Mouse (Mus musculus) forebrain, embryonic 10.5 days (tissue): ENCODE data around the gene Pdlim5. TPM values are rescaled to one million over a fixed set of nuclear protein-coding genes. Genes with fewer than 3 reads are reported as not detected.

Experiments
- DNase-seq: peaks from one replicate; pipeline ENCODE4 v3.0.0-alpha.2; 2017; ENCODE audit warnings: low spot score; ENCODE audit errors: extremely low spot score
- H3K27ac ChIP-seq: fragments of 300-500 bp; sonication (generic); 2 replicates; pipeline ENCODE4 v1.5.1; 2016; ENCODE audit warnings: mild to moderate bottlenecking
- H3K27me3 ChIP-seq: fragments of 300-500 bp; sonication (generic); 2 replicates; pipeline ENCODE4 v1.6.1; 2016; ENCODE audit warnings: mild to moderate bottlenecking; ENCODE audit not compliant: poor library complexity, severe bottlenecking
- H3K36me3 ChIP-seq: fragments of 300-500 bp; sonication (generic); replicated peaks from 2 replicates; pipeline ENCODE4 v1.6.1; 2016; ENCODE audit warnings: mild to moderate bottlenecking, moderate library complexity
- H3K4me1 ChIP-seq: fragments of 300-500 bp; sonication (generic); 2 replicates; pipeline ENCODE4 v1.6.1; 2016
- H3K4me3 ChIP-seq: fragments of 300-500 bp; sonication (generic); 2 replicates; pipeline ENCODE4 v1.5.1; 2016; ENCODE audit warnings: mild to moderate bottlenecking, moderate library complexity
- H3K9me3 ChIP-seq: fragments of 300-500 bp; sonication (generic); 2 replicates; pipeline ENCODE4 v1.6.1; 2016; ENCODE audit warnings: mild to moderate bottlenecking, moderate library complexity
- WGBS: fragments of 180-500 bp; shearing (Covaris S2); methylation state at CpG from one replicate; pipeline ENCODE4 v1.1.7; 2016; 5-methylcytosine and 5-hydroxymethylcytosine counted together
- polyA plus RNA-seq: library from polyadenylated mRNA; unstranded; fragments of >200 nt; fragmentation: Nextera tagmentation; extraction: Ambion mirVana; gene quantifications from 2 replicates; pipeline ENCODE4 v1.2.1, GENCODE M21; 2016

Gene Pdlim5
- polyA plus RNA-seq, 1 experiment from 2014 or later = 21.8 TPM

- Histone ChIP-seq H3K27ac (no peak overlapping the region), H3K9me3 (no peaks in the 10 kb centered on the region), H3K4me3 (no peak overlapping the region), H3K36me3 (no peaks in the 10 kb centered on the region), H3K4me1 (peaks cover 18% of the 10 kb centered on the region), H3K27me3 (no peaks in the 10 kb centered on the region)
- no peak for DNase-seq
- whole genome bisulfite sequencing = 86% methylated on average over 4 of the region's 4 CpGs
Observed at GRCm38 (mm10) chr3:142430048-142430447, 34.6 kb upstream of the Pdlim5 start.

GRCm38 (mm10) chr3:142426806-142427205, 31.3 kb upstream of the Pdlim5 start:
- no peaks in the 10 kb centered on the region for H3K9me3 ChIP-seq
- peaks cover 5% of the 10 kb centered on the region; the same call in 1 of the 2 replicates for H3K4me1 ChIP-seq
- no peak for DNase-seq
- H3K27ac ChIP-seq = no peak overlapping the region
- 64% methylated on average over 3 of the region's 3 CpGs for WGBS
- no peak overlapping the region for H3K4me3 ChIP-seq
- no peaks in the 10 kb centered on the region for H3K36me3 ChIP-seq
- no peaks in the 10 kb centered on the region for H3K27me3 ChIP-seq

DNA sequence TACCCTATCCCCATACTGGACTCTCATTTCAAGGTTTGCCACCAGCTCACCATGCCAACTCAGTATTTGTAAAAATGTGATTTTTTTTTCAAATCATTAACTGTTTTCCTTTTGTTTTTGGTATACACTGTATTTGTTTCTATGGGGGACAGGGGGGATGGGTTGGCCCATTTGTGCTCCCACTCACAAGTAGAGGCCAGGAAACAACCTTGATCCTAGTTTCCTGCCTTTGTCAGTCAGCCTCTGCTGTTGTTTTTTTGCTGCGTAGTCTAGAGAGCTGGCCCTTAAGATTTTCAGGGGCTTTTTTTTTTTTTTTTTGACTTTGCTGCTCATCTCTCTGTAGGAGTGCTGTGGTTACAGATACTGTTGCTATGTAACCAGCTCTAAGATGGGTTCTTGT, 28.6 kb upstream of the Pdlim5 start:
- no peaks in the 10 kb centered on the region for H3K4me1 ChIP-seq
- H3K4me3 ChIP-seq = no peak overlapping the region
- H3K27ac ChIP-seq = no peak overlapping the region
- H3K9me3 ChIP-seq = no peaks in the 10 kb centered on the region
- WGBS = 93% methylated on average over 1 of the region's 1 CpGs
- no peaks in the 10 kb centered on the region for H3K36me3 ChIP-seq
- no peaks in the 10 kb centered on the region for H3K27me3 ChIP-seq
- no peak for DNase-seq

- H3K9me3 ChIP-seq = no peaks in the 10 kb centered on the region
- WGBS = 77% methylated on average over 4 of the region's 4 CpGs
- no peaks in the 10 kb centered on the region for H3K4me1 ChIP-seq
- no peak overlapping the region for H3K27ac ChIP-seq
- no peak for DNase-seq
- H3K27me3 ChIP-seq = no peaks in the 10 kb centered on the region
- no peaks in the 10 kb centered on the region for H3K36me3 ChIP-seq
- H3K4me3 ChIP-seq = no peak overlapping the region
Observed at GRCm38 (mm10) chr3:142423501-142423917, 28.0 kb upstream of the Pdlim5 start.

GRCm38 (mm10) chr3:142422229-142422628, 26.7 kb upstream of the Pdlim5 start:
- WGBS = 91% methylated on average over 4 of the region's 4 CpGs
- Histone ChIP-seq H3K4me1 (no peaks in the 10 kb centered on the region), H3K27ac (no peak overlapping the region), H3K36me3 (no peaks in the 10 kb centered on the region), H3K9me3 (no peaks in the 10 kb centered on the region), H3K4me3 (no peak overlapping the region), H3K27me3 (no peaks in the 10 kb centered on the region)
- no peak for DNase-seq

- no peaks in the 10 kb centered on the region for H3K27me3 ChIP-seq
- no peak overlapping the region for H3K4me3 ChIP-seq
- no peaks in the 10 kb centered on the region for H3K36me3 ChIP-seq
- no peak overlapping the region for H3K27ac ChIP-seq
- 89% methylated on average over 3 of the region's 3 CpGs for WGBS
- H3K9me3 ChIP-seq = no peaks in the 10 kb centered on the region
- H3K4me1 ChIP-seq = no peaks in the 10 kb centered on the region
- no peak for DNase-seq
Observed at GRCm38 (mm10) chr3:142421470-142421869, 26.0 kb upstream of the Pdlim5 start.

DNA sequence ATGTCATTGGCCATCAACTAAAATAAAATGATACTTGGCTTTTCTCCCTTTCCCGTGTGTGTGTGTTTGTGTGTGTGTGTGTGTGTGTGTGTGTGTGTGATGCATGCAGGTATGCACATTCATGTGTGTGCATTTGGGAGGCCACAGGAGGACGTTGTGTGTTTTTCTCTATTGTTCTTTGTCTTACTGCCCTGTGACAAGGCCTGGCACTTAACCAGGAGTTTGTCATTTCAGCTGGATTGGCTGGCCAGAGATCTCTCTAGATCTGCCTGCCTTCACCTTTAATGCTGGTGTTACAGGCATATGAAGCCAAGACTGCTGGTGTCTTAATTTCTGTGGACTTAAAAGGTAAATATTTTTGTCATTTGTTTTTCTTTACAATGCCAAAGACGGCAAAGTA, 22.5 kb upstream of the Pdlim5 start:
- H3K4me3 ChIP-seq = no peak overlapping the region
- no peak for DNase-seq
- no peaks in the 10 kb centered on the region for H3K4me1 ChIP-seq
- H3K27ac ChIP-seq = no peak overlapping the region
- H3K27me3 ChIP-seq = no peaks in the 10 kb centered on the region
- 84% methylated on average over 3 of the region's 3 CpGs for WGBS
- H3K36me3 ChIP-seq = no peaks in the 10 kb centered on the region
- no peaks in the 10 kb centered on the region for H3K9me3 ChIP-seq

GRCm38 (mm10) chr3:142413345-142413885, 17.9 kb upstream of the Pdlim5 start:
- no peaks in the 10 kb centered on the region for H3K9me3 ChIP-seq
- no peaks in the 10 kb centered on the region for H3K36me3 ChIP-seq
- no peaks in the 10 kb centered on the region for H3K27me3 ChIP-seq
- H3K27ac ChIP-seq = no peak overlapping the region
- 88% methylated on average over 4 of the region's 4 CpGs for WGBS
- no peak for DNase-seq
- H3K4me1 ChIP-seq = no peaks in the 10 kb centered on the region
- H3K4me3 ChIP-seq = no peak overlapping the region

- Histone ChIP-seq H3K4me1 (no peaks in the 10 kb centered on the region), H3K4me3 (no peak overlapping the region), H3K9me3 (no peaks in the 10 kb centered on the region), H3K27me3 (no peaks in the 10 kb centered on the region), H3K27ac (no peak overlapping the region), H3K36me3 (no peaks in the 10 kb centered on the region)
- DNase-seq = no peak
Observed at GRCm38 (mm10) chr3:142410930-142411329, 15.4 kb upstream of the Pdlim5 start.

DNA sequence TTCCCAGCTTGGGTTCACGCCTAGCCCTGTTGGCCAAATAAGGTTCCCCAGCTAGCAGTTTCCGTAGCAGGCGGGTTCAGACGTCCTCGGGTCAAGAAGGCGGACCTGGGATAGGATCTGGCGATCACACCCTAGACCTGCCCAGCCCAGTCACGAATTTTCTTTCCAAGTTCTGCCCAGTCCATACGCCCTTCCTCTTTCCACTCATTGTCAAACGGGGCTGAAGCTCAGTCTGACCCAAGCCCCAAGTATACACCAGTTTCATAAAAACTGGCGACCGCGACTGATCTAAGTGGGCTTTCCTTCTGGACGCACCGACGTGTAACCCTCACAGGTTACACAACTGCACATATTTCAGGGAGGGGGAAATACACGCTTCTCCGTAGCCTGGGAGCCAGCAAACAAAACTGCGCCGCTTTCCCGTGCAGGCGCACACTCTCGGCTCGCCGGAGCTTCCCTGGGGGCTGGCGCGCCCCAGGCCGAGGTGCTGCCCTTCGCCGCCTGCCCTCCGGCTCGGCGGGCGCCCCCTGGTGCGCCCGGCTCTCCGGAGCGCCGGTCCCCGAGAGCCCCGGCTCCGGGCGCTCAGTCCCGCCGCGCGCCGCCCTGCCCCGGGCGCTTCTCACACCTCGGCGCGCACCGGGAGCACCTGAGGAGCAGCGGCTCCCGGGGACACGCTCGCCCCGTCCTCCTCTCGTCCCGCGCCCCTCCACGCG, 544 bp downstream of the Pdlim5 start:
- DNase-seq = peak; percentile 49
- Histone ChIP-seq H3K36me3 (no peaks in the 10 kb centered on the region), H3K9me3 (no peaks in the 10 kb centered on the region), H3K27me3 (peaks cover 9% of the 10 kb centered on the region), H3K27ac (peak overlapping the region; percentile 86), H3K4me1 (peaks cover 43% of the 10 kb centered on the region), H3K4me3 (peak overlapping the region; percentile 82)
- under 1% methylated on average over 61 of the region's 64 CpGs for WGBS

- no peaks in the 10 kb centered on the region for H3K36me3 ChIP-seq
- peaks cover 50% of the 10 kb centered on the region for H3K4me1 ChIP-seq
- H3K27me3 ChIP-seq = peaks cover 9% of the 10 kb centered on the region
- no peak overlapping the region for H3K27ac ChIP-seq
- H3K4me3 ChIP-seq = peak overlapping the region; percentile 82
- 60% methylated on average over 9 of the region's 9 CpGs for WGBS
- H3K9me3 ChIP-seq = no peaks in the 10 kb centered on the region
- DNase-seq = no peak
Observed at GRCm38 (mm10) chr3:142394000-142394411, 1.5 kb downstream of the Pdlim5 start.

GRCm38 (mm10) chr3:142391531-142391930, 4.0 kb downstream of the Pdlim5 start:
- no peaks in the 10 kb centered on the region for H3K9me3 ChIP-seq
- WGBS = 59% methylated on average over 5 of the region's 5 CpGs
- no peak overlapping the region for H3K4me3 ChIP-seq
- no peak for DNase-seq
- H3K27me3 ChIP-seq = peaks cover 9% of the 10 kb centered on the region
- H3K27ac ChIP-seq = no peak overlapping the region
- no peaks in the 10 kb centered on the region for H3K36me3 ChIP-seq
- peaks cover 69% of the 10 kb centered on the region for H3K4me1 ChIP-seq

DNA sequence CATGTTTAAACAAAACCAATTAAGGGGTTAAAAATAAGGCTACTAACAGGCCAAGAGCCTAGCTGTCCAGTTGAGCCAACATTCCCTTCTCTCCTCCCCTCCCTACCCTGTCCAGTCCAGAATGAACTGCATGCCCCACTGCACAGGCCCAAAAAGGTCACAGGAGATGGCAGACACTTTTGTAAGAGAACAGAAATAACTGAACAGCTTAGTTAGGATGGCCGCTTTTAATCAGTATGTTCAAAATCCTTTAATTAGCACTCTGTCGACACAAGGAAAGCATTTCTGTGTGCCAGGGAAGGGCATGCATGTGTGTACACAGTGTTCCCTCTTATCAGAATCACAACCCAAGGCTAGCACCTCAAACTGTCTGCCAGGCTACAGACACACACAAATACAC, 5.2 kb downstream of the Pdlim5 start:
- no peak overlapping the region for H3K4me3 ChIP-seq
- DNase-seq = peak; percentile 42
- 29% methylated on average over 2 of the region's 2 CpGs for WGBS
- H3K27ac ChIP-seq = peak overlapping the region; percentile 48; the same call in 1 of the 2 replicates
- no peaks in the 10 kb centered on the region for H3K36me3 ChIP-seq
- no peaks in the 10 kb centered on the region for H3K9me3 ChIP-seq
- peaks cover 9% of the 10 kb centered on the region for H3K27me3 ChIP-seq
- peaks cover 64% of the 10 kb centered on the region for H3K4me1 ChIP-seq
